Mouse (Mus musculus) urinary bladder, postnatal 4 days (tissue): Measurements from ENCODE around the gene Prr15l.

Experiments
- DNase-seq, 2 experiments: peaks; one replicate each; pipeline ENCODE4 v3.0.0; 2021 to 2022; ENCODE audit warnings: low spot score in 2 of 2

Gene Prr15l

GRCm38 (mm10) chr11:96928088-96928487 lies at the start of gene Prr15l:
TSS of gene Prr15l (plus strand) at chr11:96928104.
- DNase-seq, result no peak

- no peak for DNase-seq
Measured at GRCm38 (mm10) chr11:96878715-96879114, 49.2 kb upstream of the Prr15l start.

- DNase-seq, result no peak
Measured at GRCm38 (mm10) chr11:96879359-96879758, 48.5 kb upstream of the Prr15l start.

- DNase-seq, result no peak
Measured at GRCm38 (mm10) chr11:96880296-96880695, 47.6 kb upstream of the Prr15l start.

GRCm38 (mm10) chr11:96885901-96886340 lies 42.0 kb upstream of the Prr15l start:
- no peak for DNase-seq

GRCm38 (mm10) chr11:96886942-96887546 lies 40.9 kb upstream of the Prr15l start:
- DNase-seq, result no peak

- no peak for DNase-seq
Measured at GRCm38 (mm10) chr11:96891784-96892527, 35.9 kb upstream of the Prr15l start.

GRCm38 (mm10) chr11:96893203-96893842 lies 34.6 kb upstream of the Prr15l start:
- DNase-seq, result no peak

GRCm38 (mm10) chr11:96895886-96896285 lies 32.0 kb upstream of the Prr15l start:
- no peak for DNase-seq

GRCm38 (mm10) chr11:96899449-96900306 lies 28.2 kb upstream of the Prr15l start:
- DNase-seq, result no peak

GRCm38 (mm10) chr11:96901332-96901731 lies 26.6 kb upstream of the Prr15l start:
- DNase-seq, result no peak

GRCm38 (mm10) chr11:96902639-96903635 lies 25.0 kb upstream of the Prr15l start:
- no peak for DNase-seq

- no peak for DNase-seq
Measured at GRCm38 (mm10) chr11:96906431-96907161, 21.3 kb upstream of the Prr15l start.

- no peak for DNase-seq
Measured at GRCm38 (mm10) chr11:96908594-96908993, 19.3 kb upstream of the Prr15l start.

- peak; percentile 63 to 79 for DNase-seq
Measured at GRCm38 (mm10) chr11:96910003-96910402, 17.9 kb upstream of the Prr15l start.

GRCm38 (mm10) chr11:96912682-96913081 lies 15.2 kb upstream of the Prr15l start:
- DNase-seq, result no peak

GRCm38 (mm10) chr11:96916044-96916884 lies 11.6 kb upstream of the Prr15l start, which contains the start of gene Cdk5rap3:
TSS of gene Cdk5rap3 (minus strand) at chr11:96916496.
- peak; percentile 99 for DNase-seq

- no peak for DNase-seq
Measured at GRCm38 (mm10) chr11:96916885-96917396, 11.0 kb upstream of the Prr15l start.

- no peak for DNase-seq
Measured at GRCm38 (mm10) chr11:96917415-96917814, 10.5 kb upstream of the Prr15l start.
